Mouse (Mus musculus): ENCODE measurements at regions not wholly inside any gene's neighbourhood (a gene's known extent, or its start where the extent isn't known, plus 50 kb on each side); places are given as distances from the start of the nearest gene placed in this dataset.

DNA sequence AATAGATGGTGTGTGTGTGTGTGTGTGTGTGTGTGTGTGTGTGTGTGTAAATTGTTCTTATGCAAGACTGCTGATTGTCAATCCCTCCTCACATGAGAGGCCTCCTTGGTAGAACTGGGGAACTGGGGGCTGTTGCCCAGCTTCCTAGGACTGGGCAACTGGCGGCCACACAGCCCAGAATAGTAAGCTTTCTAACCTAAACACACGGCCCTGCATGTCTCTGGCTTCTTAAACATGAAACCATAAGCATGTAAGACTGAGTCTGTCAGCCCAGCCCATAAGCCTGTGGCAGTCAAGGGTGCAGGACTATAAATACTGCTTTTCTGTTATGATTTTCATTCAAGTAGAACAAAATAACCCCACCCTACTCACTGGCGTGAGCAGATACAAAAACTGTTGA, 60.7 kb downstream of the Ifng start:
- no peak for DNase-seq

- DNase-seq = peak; percentile 2
These were observed 64.0 kb downstream of the Ifng start for GRCm38 (mm10) chr10:118504811-118505210.

DNA sequence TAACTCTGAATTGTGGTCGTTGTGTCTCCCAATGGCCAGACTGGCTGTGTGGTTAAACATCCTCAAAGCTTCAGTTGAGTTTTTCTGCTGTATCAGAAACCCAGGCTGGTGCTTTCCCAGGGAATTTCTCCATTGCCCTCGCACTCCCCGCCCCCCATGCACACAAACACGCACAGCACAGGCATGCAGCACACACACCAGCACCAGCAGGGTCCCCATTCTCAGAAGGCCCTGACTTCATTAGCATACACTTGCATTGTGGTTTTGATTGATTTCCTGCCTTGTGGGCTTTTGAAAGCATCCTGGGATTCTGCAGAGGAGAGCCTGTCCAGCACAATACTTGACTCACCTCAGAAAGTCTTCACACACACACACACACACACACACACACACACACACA, 65.3 kb downstream of the Ifng start:
- no peak for DNase-seq

DNA sequence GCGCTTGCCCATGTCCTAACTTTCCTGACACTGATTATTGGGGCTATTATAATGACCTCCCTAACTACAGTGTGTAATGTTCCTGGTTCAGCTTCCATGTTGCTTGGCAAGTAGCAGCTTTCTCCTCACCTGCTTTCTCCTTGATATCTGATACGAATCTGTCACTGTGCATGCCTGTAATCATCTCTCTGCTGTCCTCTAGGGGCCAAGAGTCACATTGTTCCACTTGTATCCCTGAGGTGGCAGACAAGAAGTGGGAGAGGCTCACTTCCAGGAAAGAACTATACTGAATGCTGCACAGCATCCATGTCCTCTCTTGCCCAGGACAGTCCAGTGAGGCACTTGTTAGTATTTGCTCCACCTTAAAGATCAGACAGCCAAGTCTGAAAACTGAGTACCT, 66.8 kb downstream of the Ifng start:
- DNase-seq = no peak

- no peak for DNase-seq
These were observed 76.0 kb downstream of the Ifng start for GRCm38 (mm10) chr10:118516839-118517238.

- DNase-seq = no peak
These were observed 77.1 kb downstream of the Ifng start for GRCm38 (mm10) chr10:118517995-118518394.

GRCm38 (mm10) chr10:118545966-118546365, 105.1 kb downstream of the Ifng start:
- DNase-seq = no peak

DNA sequence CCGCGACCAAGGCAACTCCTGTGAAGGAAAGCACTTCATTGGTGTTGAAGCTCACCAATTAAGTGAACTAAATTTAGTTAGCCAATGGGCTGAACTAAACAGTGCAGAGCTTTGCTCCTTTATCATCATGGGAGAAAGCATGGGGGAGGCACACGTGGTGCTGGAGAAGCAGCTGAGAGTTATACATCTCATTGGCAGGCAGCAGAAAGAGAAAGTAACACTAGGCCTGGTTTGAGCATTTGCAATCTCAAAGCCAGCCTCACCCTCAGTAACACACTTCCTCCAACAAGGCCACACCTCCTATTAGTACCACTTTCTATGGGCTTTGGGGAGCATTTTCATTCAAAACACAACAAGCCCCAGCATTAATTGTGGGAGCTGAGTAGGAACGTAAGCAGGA, 109.4 kb downstream of the Ifng start:
- DNase-seq = no peak

DNA sequence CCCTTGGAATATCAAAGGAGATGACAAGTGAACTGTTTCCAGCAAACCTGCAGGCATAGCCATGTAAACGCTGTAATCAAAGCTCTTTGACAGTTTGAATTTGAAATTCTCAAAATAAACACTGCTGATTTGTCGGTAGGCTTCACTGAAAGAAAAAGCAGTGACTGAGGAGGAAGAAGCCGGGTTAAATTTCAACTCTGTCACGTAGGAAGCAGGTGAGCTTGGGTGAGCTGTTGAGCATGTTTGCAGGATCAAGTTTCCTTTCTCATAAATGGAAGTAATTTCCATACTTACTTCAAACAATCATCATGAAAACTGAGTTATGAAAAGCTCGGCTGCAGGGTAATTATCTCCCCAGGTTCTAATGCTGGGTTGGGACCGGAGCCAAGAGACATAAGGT, 118.0 kb downstream of the Ifng start:
- DNase-seq = no peak

- DNase-seq = no peak
These were observed 123.2 kb downstream of the Ifng start for GRCm38 (mm10) chr10:118564041-118564440.

GRCm38 (mm10) chr10:118564528-118565268, 123.9 kb downstream of the Ifng start:
- no peak for DNase-seq

GRCm38 (mm10) chr10:118568617-118569016, 127.8 kb downstream of the Ifng start:
- no peak for DNase-seq

DNA sequence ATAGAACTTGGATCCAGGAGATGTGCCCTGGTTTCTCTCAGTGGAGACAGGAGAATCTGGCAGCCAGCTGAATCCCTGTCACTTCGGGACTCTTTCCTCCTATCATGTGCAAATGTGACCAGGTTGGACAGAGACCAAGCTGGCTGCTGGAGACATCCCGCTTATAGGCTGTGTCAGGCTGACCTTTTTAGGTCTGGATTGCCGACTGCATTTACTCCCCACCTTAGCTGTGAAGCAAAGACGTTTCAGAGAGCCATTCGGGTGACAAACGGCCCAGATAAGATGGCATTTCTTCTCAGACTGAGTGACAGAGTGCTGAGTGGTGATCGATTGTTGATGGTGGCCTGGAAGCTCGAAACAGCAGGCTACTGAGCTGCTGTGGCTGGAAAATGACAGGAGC, 128.6 kb downstream of the Ifng start:
- DNase-seq = no peak

DNA sequence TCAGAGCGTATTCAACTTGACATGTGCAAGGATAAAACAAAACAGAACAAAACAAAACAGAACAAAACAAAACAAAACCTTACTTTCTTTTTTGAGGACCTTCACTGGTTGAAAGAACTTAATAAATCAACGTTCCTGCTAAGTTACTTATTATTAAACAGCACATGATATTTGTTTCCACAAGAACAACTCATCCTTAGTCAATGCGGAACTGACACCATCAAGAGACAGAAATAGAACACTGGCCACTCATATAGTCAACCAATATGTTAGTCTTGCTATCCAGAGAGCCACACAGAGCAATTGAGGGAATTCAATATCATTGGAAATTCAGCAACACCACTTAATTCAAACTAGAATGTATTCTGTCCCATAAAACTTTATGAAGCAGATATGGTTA, 132.4 kb downstream of the Ifng start:
- DNase-seq = no peak

- DNase-seq = no peak
These were observed 134.7 kb downstream of the Ifng start for GRCm38 (mm10) chr10:118575570-118575969.

- DNase-seq = no peak
These were observed 140.5 kb downstream of the Ifng start for GRCm38 (mm10) chr10:118581376-118581775.

DNA sequence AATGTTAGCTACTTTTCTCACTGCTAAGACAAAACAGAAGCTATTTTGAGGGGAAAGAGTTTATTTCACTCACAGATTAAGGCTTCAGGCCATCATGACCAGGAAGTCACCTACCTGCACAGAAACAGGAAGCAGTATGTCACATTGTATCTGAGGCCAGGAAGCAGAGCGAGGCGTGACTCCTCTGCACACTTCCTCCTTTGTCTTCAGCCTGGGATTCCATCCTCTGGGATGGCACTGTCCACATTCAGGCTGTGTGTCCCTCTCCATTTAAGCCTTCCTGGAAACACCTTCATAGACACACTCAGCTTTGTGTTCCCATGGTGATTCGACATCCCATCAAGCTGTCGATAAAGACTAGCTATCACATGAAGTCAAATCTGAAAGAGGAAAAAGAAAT, 145.0 kb downstream of the Ifng start:
- DNase-seq = no peak

- DNase-seq = no peak
These were observed 147.4 kb downstream of the Ifng start for GRCm38 (mm10) chr10:118588198-118588597.

DNA sequence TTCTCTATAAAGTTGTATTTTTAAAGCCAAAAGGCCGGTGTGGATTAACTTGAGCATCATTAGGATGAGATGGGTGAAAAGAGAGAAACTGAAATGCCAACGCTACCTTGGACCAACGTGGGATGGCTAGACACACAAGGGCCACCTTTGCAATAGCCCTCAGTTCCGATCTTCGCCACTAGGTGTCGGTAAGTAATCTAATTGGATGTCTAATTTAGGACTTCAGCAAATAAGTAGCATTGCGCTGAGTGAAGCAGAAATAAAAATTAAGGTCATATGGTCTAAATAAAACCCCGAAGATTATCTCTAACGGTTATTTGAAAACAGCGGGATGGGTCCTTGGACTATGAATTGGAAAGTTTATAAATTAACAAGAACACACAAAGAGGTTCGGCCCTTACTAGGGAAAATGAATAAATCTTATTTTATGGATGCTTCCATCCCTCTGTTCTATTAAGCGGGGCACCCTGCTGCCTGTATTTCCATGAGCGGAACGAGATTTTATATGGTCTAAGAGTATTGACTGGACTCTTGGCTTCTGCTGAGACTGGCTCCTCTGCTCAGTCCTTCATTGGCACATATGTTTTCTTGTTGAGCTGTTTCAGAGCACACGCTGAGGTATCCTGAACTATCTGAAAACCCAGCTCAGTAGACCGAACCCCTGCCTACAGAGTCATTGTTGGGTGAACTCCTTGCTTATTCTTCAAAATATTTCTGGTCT, 152.0 kb downstream of the Ifng start:
- peak; percentile 58 for DNase-seq

GRCm38 (mm10) chr10:118596206-118596605, 155.4 kb downstream of the Ifng start:
- no peak for DNase-seq

DNA sequence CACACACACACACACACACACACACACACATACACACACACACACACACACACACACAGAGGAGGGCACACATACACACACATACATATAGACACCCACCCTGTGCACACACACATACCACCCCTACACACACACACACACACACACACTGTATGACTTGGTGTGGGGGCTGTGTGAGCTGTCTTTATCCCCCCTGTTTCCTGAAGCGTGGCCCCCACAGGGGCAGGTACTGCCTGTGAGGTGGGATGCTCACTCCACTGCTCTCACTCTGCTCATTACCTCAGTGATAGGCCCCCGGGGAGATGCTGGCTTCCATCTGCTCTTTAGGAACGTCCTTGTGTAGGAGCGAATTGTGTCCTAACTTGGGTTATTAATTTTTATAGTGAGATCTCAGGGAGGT, 157.7 kb downstream of the Ifng start:
- no peak for DNase-seq

GRCm38 (mm10) chr10:118599197-118599596, 158.4 kb downstream of the Ifng start:
- DNase-seq = no peak

DNA sequence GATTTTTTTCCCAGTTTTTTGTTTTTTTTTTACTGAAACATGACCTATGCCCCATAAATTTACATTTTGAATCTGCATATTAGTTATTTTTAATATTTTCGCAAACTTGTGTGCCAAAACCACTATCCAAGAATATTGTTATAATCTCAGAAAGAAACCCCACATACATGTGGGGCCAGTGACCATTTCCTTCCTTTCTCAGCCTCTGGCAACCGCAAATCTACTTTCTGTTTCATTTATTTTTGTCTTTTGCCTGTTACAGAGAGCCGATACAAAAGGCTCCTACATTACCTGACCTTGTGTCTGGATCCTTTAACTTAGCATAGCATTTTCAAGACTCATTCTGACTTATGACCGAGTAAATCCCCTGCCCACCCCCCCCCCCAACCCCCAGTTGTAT, 158.8 kb downstream of the Ifng start:
- no peak for DNase-seq

- DNase-seq = no peak
These were observed 162.1 kb downstream of the Ifng start for GRCm38 (mm10) chr10:118602922-118603321.
